Mouse (Mus musculus) E14TG2a.4 (cell line): ENCODE measurements at regions not wholly inside any gene's neighbourhood (a gene's known extent, or its start where the extent isn't known, plus 50 kb on each side); places are given as distances from the start of the nearest gene placed in this dataset.

Source experiments
- CTCF ChIP-seq: conservative IDR thresholded peaks from 2 replicates; pipeline ENCODE4 v1.5.1; 2014; ENCODE audit warnings: low read length
- NANOG ChIP-seq: IDR thresholded peaks from 2 replicates; pipeline ENCODE4 v1.6.1; 2014; ENCODE audit warnings: borderline replicate concordance, low read length, mixed read lengths
- POU5F1 ChIP-seq: IDR thresholded peaks from 2 replicates; pipeline ENCODE4 v1.6.1; 2014; ENCODE audit warnings: low read length, borderline replicate concordance

DNA sequence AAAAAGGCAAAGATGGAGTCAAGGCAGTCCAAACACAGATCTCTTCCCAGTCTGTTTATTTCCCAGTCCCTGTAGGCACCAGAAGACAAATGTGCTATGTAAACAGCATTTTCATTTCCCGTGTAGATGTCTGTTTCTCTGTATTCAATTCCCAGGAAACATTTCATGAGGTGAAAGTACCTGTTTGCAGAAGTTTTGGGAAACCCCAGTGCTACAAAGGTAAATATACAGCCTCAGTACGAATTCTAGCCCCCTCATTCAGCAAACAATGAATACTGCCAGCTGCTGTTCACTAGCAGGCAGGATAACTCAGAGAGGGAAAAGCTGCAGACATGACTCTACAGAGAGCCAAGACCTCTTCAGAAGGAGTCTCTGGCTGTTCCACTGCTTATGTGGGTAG, 176.4 kb upstream of the Fam19a1 start:
- TF ChIP-seq CTCF (no peak), NANOG (no peak), POU5F1 (no peak)
